Mouse (Mus musculus) T-helper 2 cell (primary cell): ENCODE measurements around the gene Atg2b.

Experiments used
- in situ Hi-C: fragments of 300-600 bp; cut with MboI, MseI; formaldehyde crosslinking; loops from one replicate; pipeline ENCODE4 v1.15.1; 2025; ENCODE audit warnings: high pct_unique_total_duplicates

Gene Atg2b

GRCm38 (mm10) chr12:105685001-105685691 lies at the start of gene Atg2b:
Gene Atg2b, minus strand, starts transcription at chr12:105685211.
- in situ Hi-C loops = loop anchor here (10.0 kb wide), 1 partner anchor 100 kb away; the partner anchor contains the start of gene Papola

DNA sequence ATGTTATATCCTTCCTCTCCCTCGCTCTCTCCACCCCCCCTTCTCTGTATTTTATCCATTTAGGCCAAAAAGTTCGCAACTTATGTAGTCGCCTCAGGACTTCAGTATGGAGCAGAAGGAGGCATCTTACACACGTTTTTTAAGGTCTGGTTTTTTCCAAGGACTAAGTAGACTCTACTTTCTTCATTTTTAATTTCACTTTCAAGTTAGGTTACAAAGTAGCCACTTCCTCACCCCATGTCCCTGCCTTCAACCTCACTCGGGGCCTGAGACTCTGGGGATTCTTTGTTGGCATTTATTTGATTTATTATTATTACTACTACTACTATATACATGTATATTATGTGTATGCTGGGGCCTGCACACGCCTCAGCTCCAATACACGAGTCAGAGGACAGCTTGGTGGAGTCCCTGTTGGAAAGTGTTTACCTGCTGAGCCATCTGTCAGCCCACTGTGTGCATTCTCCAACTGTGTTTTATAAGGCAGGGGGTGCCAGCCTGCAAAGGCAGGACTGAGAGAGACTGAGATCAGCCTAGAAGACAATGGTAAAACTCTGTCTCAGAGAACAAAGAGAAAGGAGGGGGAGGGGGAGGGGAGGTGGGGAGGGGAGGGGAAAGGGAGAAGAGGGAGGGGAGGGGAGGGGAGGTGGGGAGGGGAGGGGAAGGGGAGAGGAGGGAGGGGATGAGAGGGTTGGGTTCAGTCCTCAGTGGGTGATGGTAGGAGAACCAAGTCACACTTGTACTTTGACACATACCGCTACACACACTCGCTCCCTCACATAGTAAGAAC lies 48.6 kb upstream of the Atg2b start:
- in situ Hi-C loops = loop anchor here (5.0 kb wide), 1 partner anchor 34 kb away; no protein-coding TSS in a partner anchor

DNA sequence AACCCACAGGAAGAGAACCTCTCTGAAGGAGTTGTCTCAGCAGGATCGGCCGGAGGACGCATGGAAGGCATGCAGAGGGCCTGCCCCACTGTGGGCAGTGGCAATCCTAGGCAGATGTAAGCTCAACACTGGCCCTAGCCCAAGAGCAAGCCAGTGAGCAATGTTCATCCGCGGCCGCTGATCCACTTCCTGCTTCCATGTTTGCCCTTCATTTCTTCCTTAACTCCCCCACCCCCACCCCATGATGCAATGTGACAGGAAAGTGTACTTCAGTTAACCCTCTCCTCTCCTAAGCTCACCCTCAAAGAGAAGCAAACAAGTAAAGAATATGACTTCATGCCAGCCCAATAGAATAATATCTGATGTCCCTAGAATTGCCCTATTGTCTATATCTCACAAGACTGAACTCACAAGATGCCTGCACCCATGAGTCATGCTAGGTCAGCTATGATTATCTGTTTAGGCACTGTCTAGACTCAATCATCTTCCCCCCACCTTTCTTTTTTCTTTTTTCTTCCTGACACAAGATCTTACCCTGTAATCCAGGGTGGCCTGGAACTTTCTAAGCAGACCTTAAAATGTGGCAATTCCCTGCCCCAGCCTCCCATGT lies 45.9 kb upstream of the Atg2b start:
- in situ Hi-C loops = loop anchor here (5.0 kb wide), 1 partner anchor 36 kb away; no protein-coding TSS in a partner anchor

- in situ Hi-C loops = no loop called here
These were observed 43.0 kb upstream of the Atg2b start for GRCm38 (mm10) chr12:105727964-105728363.

GRCm38 (mm10) chr12:105727268-105727667 lies 42.3 kb upstream of the Atg2b start:
- in situ Hi-C loops = no loop called here

GRCm38 (mm10) chr12:105725736-105726135 lies 40.7 kb upstream of the Atg2b start:
- in situ Hi-C loops = no loop called here

DNA sequence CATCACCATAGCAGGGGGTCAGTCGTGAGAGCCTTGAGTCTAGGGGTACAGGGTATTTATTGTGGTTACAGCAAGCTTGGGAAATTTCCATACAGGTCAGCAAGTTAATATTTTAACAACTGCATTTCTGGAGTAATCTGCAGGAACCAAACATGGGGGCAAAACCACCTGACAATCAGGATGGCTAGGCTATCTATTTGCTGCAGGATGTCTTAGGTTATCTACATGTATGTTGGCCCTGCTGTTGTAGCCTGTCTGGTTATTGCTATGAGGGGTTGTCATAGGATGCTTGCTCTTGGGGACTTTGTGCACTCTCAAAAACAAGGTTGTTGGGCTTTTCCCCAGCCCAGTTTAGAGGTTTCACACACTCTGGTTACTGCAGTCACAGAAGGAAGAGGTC lies 39.6 kb upstream of the Atg2b start:
- in situ Hi-C loops = no loop called here

GRCm38 (mm10) chr12:105722657-105723056 lies 37.6 kb upstream of the Atg2b start:
- in situ Hi-C loops = no loop called here

DNA sequence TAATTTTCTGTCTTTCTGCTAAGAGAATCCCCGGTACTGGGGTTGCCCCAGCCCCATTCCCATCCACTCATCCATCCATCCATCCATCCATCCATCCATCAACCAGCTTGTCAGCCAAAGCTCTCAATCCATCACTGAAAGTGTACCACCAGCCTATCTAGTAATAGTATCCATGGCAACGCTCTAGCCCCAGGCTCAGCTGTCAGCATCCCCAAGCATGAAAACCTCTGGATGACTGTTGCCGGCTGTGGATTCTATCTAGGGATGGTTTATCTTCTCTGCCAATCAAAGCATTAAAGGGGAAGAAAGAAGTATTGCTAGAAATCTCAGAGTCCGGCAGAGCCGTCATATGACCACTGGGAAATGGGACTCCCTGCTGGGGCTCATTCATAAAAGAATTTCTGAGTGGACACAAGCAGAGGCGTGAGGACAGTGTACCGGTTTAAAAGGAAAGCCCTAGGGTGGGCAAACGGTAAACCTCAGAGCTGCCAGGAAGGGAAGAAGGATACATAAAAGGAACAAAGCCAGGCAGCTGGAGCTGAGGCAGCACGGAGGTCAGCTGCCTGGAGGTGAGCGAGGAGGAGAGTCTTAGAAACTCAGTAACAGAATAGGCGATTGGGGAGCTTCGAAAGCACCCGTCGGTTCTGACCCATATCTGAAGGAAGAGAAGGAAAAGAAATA lies 36.6 kb upstream of the Atg2b start:
- in situ Hi-C loops = no loop called here

DNA sequence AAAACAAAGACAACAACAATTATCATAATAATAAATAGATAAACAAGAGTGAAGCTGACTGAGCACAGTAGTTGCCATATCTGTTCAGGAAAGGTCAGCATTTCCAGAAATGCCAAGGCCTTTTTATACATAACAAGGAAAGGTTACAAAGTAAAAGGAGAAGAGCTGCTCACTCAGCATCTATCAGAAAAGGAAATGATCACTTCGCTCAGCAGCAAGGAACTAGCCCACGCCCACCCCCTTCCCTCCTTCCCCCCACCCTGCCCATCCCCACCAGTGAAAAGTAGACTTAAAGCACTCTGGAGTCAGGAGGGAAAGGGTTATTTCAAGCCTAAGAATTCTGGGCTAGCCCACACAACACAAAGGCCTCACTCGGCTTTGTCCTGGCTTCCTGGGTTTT lies 35.2 kb upstream of the Atg2b start:
- in situ Hi-C loops = no loop called here

- in situ Hi-C loops = no loop called here
These were observed 33.6 kb upstream of the Atg2b start for GRCm38 (mm10) chr12:105718616-105719015.

GRCm38 (mm10) chr12:105705799-105706487 lies 20.9 kb upstream of the Atg2b start, which contains the start of gene Ak7:
Gene Ak7, plus strand, starts transcription at chr12:105705976.
- in situ Hi-C loops = no loop called here

- in situ Hi-C loops = no loop called here
These were observed 15.4 kb upstream of the Atg2b start for GRCm38 (mm10) chr12:105700433-105700832.

DNA sequence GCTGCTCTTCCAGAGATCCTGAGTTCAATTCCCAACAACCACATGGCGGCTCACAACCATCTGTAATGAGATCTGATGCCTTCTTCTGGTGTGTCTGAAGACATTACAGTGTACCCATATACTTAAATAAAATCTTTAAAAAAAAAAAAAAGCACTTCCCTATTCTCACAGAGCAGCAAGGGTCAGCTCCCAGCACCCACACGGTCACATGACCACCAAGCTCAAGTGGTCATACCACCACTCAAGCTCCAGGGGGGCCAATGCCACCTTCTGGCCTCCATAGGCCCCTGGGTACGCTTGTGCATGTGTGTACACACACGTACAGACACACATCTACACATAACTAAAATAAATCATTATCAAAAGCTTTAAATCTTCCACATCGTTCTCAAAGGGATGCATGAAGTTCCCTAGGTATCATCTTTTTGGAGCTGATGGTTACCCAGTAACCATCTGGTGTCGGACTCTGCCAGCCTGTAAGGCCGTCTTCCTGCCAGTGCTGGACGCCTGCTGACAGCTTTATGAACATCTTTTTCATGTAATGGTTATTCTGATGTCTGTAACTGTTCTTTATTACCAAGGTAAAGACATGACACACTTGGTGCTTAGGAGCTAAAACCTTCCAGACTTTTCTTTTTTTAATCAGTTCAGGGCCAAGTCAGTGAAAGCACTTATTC lies 12.2 kb upstream of the Atg2b start:
- in situ Hi-C loops = no loop called here

GRCm38 (mm10) chr12:105695848-105696247 lies 10.8 kb upstream of the Atg2b start:
- in situ Hi-C loops = no loop called here

DNA sequence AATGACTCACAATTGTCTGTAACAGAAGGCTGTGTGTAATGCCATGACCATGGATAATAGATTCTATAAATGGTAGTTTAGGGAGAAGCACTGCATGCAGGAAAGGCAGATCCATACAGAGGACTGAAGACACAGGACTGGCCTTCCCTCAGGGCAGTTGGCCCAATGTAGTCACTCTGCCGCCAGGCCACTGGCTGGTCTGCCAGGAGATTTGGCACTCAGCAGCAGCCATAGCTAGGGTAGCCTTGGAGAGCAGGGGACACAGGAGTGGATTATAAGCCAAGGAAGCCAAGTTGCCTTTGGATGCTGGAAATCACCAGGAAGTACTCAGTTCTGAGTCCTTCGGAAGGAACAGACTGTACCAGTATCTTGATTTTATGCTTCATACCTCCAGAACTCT lies 9.0 kb upstream of the Atg2b start:
- in situ Hi-C loops = no loop called here

GRCm38 (mm10) chr12:105689435-105689834 lies 4.4 kb upstream of the Atg2b start:
- in situ Hi-C loops = loop anchor here (10.0 kb wide), 1 partner anchor 95 kb away; the partner anchor contains the start of gene Papola

DNA sequence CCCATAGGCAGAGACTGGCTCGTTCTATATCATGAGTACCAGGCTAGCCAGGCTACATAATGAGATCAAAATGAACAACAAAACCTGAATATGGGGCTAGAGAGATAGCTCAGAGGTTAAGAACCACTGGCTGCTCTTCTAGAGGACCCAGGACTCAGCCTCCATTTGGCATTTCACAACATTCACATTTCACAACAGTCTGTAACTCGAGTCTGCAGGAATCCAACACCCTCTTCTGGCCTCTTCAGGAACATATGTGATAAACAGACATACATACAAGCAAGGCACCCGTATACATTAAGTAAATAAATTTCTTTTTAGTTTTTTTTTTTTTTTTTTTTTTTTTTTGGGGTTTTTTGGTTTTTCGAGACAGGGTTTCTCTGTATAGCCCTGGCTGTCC lies 3.5 kb upstream of the Atg2b start:
- in situ Hi-C loops = loop anchor here (10.0 kb wide), 1 partner anchor 96 kb away; the partner anchor contains the start of gene Papola

DNA sequence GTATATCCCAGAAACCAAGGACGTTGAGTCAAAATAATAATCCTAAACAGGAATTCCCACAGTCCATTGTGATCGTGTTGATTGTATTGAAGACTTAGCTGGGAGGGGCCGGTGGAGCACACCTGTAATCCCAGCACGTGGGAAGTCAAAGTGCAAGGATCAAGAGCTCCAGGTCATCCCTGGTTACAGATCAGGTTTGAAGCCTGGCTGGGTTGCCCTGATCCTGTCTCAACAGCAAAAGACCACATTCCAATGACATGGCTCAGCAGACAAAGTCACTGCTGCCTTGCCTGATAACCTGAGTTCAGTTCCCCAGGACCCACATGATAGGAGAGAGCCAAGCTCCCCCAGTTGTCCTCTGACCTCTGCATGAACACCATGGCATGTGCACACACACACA lies 2.4 kb upstream of the Atg2b start:
- in situ Hi-C loops = loop anchor here (10.0 kb wide), 1 partner anchor 97 kb away; the partner anchor contains the start of gene Papola

DNA sequence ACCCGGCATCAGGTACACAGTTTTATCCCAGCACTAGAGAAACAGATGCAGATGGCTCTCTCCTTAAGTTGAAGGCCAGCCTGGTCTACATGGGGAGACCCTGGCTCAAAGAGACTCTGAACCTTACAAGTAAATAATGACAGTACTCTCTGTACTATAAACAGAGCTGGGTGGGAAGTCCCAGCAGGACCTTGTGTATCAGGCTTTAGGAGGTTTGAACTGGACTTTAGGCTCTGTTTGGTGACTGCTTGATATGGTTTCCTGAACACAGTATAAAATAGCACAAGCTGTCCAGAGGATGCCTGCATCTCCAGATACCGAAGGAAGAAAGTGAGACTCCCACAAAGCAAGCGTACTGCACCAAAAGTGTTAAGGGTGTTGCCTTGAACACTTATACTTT lies 1.8 kb upstream of the Atg2b start:
- in situ Hi-C loops = loop anchor here (10.0 kb wide), 1 partner anchor 98 kb away; the partner anchor contains the start of gene Papola
